Mouse (Mus musculus) hindbrain, embryonic 11.5 days (tissue): ENCODE results near the gene Elmo1. TPM values are rescaled to one million over a fixed set of nuclear protein-coding genes. Genes with fewer than 3 reads are reported as not detected.

Experiments used
- ATAC-seq: fragments of 200-750 bp; cut with Nextera tagmentation; 2 replicates; pipeline ENCODE4 v1.8.0; 2017; ENCODE audit warnings: mild to moderate bottlenecking, moderate TSS enrichment, moderate library complexity; ENCODE audit not compliant: low FRiP score
- DNase-seq: peaks from one replicate; pipeline ENCODE4 v3.0.0-alpha.2; 2015; ENCODE audit warnings: low spot score
- H3K27ac ChIP-seq: fragments of 300-500 bp; sonication (generic); 2 replicates; pipeline ENCODE4 v1.5.1; 2014; ENCODE audit warnings: mild to moderate bottlenecking, low read depth, low read length
- H3K27me3 ChIP-seq: fragments of 300-500 bp; sonication (generic); 2 replicates; pipeline ENCODE4 v1.6.1; 2014; ENCODE audit warnings: mild to moderate bottlenecking, low read length, moderate library complexity, mixed read lengths; ENCODE audit not compliant: control insufficient read depth, insufficient read depth
- H3K36me3 ChIP-seq: fragments of 300-500 bp; sonication (generic); 2 replicates; pipeline ENCODE4 v1.6.1; 2014; ENCODE audit warnings: mild to moderate bottlenecking, low read length, moderate library complexity, mixed read lengths; ENCODE audit not compliant: control insufficient read depth, insufficient read depth
- H3K4me1 ChIP-seq: fragments of 300-500 bp; sonication (generic); replicated peaks from 2 replicates; pipeline ENCODE4 v1.6.1; 2014; ENCODE audit warnings: low read length, mixed read lengths; ENCODE audit not compliant: control insufficient read depth, insufficient read depth
- H3K4me2 ChIP-seq: fragments of 300-500 bp; sonication (generic); replicated peaks from 2 replicates; pipeline ENCODE4 v1.6.1; 2014; ENCODE audit warnings: mild to moderate bottlenecking, low read depth, low read length
- H3K4me3 ChIP-seq: fragments of 300-500 bp; sonication (generic); 2 replicates; pipeline ENCODE4 v1.5.1; 2014; ENCODE audit warnings: low read depth, low read length
- H3K9ac ChIP-seq: fragments of 300-500 bp; sonication (generic); 2 replicates; pipeline ENCODE4 v1.6.1; 2014; ENCODE audit warnings: low read depth, low read length
- H3K9me3 ChIP-seq: fragments of 300-500 bp; sonication (generic); 2 replicates; pipeline ENCODE4 v1.6.1; 2016; ENCODE audit warnings: low read length; ENCODE audit not compliant: control insufficient read depth
- WGBS: fragments of 180-500 bp; shearing (Covaris S2); extraction: QIAGEN DNeasy Blood & Tissue Kit; methylation state at CpG from one replicate; pipeline ENCODE4 v1.1.7; 2014; 5-methylcytosine and 5-hydroxymethylcytosine counted together
- polyA plus RNA-seq: library from polyadenylated mRNA; unstranded; fragments of >200 nt; fragmentation: Nextera tagmentation; extraction: Ambion mirVana; gene quantifications from 2 replicates; pipeline ENCODE4 v1.2.1, GENCODE M21; 2014

The Elmo1 gene
- polyA plus RNA-seq, 1 experiment from 2014 or later = 22.9 TPM

DNA sequence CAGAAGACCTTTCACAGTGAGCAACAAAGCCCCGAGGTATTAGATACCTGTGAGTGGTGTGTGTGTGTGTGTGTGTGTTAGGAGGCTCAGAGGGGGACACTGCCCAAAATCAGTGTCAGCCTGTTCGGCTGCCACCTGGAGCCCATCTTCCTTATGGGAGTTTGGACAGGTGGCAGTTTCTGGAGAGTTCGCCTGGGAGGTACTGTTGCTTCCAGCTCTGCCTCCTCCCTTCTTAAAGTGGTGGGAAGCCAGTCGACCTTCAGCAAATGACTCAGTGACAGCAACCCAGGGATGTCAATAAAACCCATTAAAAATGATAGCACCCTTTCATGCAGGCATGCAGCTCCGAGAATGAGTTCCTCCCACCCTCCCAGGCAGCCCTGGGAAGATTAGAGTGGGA, 506.9 kb downstream of the Elmo1 start:
- 68% methylated on average over 5 of the region's 5 CpGs for WGBS

DNA sequence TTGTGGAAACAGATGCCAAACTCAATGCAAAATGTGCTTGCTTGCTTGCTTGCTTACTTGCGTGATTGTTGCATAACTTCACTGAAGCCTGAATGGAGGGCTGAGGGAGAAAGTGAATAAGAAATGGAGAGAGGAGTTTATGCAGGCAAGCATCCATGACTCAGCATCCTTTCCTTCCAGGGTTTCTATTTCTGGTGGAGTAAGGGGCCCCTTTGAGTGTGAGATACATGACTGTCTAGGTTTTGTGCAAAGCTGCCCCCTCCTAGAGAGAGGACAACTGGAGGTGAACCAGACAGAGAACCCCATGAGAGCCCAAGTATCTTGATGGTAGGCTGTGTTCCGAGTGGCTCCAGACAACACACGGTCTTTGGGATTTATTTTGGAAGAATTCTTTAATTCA, 508.2 kb downstream of the Elmo1 start:
- H3K36me3 ChIP-seq = no peaks in the 10 kb centered on the region
- H3K4me1 ChIP-seq = no peaks in the 10 kb centered on the region
- H3K4me2 ChIP-seq = no peak overlapping the region
- no peak overlapping the region for H3K27ac ChIP-seq
- DNase-seq = no peak
- no peak for ATAC-seq
- no peaks in the 10 kb centered on the region for H3K27me3 ChIP-seq
- H3K9me3 ChIP-seq = no peaks in the 10 kb centered on the region
- H3K4me3 ChIP-seq = no peak overlapping the region
- no peak overlapping the region for H3K9ac ChIP-seq
- whole genome bisulfite sequencing = 94% methylated on average over 3 of the region's 3 CpGs

More for the DNA sequence above, 506.9 kb downstream of the Elmo1 start:
- no peaks in the 10 kb centered on the region for H3K9me3 ChIP-seq
- H3K27ac ChIP-seq = no peak overlapping the region
- no peak for DNase-seq
- H3K4me1 ChIP-seq = no peaks in the 10 kb centered on the region
- H3K4me2 ChIP-seq = no peak overlapping the region
- no peaks in the 10 kb centered on the region for H3K36me3 ChIP-seq
- H3K4me3 ChIP-seq = no peak overlapping the region
- no peak for ATAC-seq
- no peak overlapping the region for H3K9ac ChIP-seq
- H3K27me3 ChIP-seq = no peaks in the 10 kb centered on the region

DNA sequence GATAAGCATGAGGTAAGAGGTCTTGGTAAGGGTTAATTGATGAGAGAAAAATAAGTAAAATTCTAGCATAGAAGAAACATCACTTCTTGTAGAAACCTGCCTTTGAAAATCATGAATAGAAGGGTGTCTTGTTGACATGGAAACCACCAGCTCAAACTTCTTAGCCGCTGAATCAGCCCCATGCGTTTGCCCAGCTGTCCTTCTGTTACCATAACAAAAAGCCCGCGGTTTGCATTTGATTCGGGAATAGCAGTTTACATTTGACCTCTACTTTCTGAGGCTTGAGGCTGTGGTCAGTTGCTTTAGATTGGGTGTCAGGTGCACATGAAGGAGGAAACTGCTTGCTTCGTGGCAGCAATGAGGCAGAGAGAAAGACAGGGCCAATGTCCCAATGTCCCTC, 509.9 kb downstream of the Elmo1 start:
- no peaks in the 10 kb centered on the region for H3K9me3 ChIP-seq
- H3K4me1 ChIP-seq = no peaks in the 10 kb centered on the region
- no peak overlapping the region for H3K4me2 ChIP-seq
- DNase-seq (no peak), ATAC-seq (no peak)
- no peaks in the 10 kb centered on the region for H3K27me3 ChIP-seq
- no peak overlapping the region for H3K4me3 ChIP-seq
- WGBS = 24% methylated on average over 6 of the region's 6 CpGs
- H3K36me3 ChIP-seq = no peaks in the 10 kb centered on the region
- no peak overlapping the region for H3K9ac ChIP-seq
- H3K27ac ChIP-seq = no peak overlapping the region

DNA sequence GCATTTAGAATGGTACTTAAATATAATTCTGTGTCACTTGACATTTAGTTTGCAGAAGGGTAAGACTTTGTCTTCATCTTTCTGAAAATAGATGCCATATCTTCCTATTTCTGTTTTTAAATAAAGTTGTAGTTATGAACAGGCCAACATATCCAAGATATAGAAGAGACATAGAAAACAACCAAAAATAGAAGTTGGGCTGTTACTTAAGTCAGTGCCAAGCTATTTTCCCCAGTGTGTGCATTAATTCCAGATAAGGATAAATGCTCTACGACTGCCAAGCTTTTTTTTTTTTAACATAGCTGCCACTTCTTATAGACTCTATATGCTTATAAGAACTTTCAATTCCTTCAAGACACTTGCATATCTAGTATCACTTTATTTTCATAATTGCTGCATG, 511.0 kb downstream of the Elmo1 start:
- DNase-seq = no peak
- no peak overlapping the region for H3K4me3 ChIP-seq
- no peak for ATAC-seq
- H3K27me3 ChIP-seq = no peaks in the 10 kb centered on the region
- no peak overlapping the region for H3K4me2 ChIP-seq
- no peaks in the 10 kb centered on the region for H3K4me1 ChIP-seq
- 89% methylated on average over 1 of the region's 1 CpGs for WGBS
- no peak overlapping the region for H3K9ac ChIP-seq
- no peaks in the 10 kb centered on the region for H3K9me3 ChIP-seq
- no peak overlapping the region for H3K27ac ChIP-seq
- H3K36me3 ChIP-seq = no peaks in the 10 kb centered on the region

DNA sequence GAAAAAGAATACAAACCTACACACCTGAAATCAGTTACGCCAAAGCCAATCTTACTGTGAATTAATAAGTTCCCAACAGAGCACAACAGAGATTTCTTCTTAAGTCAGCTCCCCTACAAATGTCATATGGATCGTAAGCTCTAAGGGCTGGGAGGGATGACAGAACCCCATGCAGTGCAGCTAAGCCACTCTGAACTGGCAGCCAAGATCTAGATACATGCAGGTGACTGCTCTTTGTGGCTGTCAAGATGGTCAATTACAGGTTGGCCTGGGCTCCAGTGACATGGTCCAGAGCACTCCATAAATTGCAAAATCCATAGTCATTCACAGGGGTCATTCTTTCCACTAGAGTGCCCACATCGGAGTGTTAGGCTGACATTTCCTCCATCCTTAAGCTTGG, 516.5 kb downstream of the Elmo1 start:
- no peaks in the 10 kb centered on the region for H3K36me3 ChIP-seq
- H3K27me3 ChIP-seq = no peaks in the 10 kb centered on the region
- no peaks in the 10 kb centered on the region for H3K9me3 ChIP-seq
- DNase-seq = no peak
- H3K4me2 ChIP-seq = no peak overlapping the region
- no peak for ATAC-seq
- H3K9ac ChIP-seq = no peak overlapping the region
- H3K4me1 ChIP-seq = no peaks in the 10 kb centered on the region
- no peak overlapping the region for H3K27ac ChIP-seq
- whole genome bisulfite sequencing = 85% methylated on average over 3 of the region's 3 CpGs
- no peak overlapping the region for H3K4me3 ChIP-seq

DNA sequence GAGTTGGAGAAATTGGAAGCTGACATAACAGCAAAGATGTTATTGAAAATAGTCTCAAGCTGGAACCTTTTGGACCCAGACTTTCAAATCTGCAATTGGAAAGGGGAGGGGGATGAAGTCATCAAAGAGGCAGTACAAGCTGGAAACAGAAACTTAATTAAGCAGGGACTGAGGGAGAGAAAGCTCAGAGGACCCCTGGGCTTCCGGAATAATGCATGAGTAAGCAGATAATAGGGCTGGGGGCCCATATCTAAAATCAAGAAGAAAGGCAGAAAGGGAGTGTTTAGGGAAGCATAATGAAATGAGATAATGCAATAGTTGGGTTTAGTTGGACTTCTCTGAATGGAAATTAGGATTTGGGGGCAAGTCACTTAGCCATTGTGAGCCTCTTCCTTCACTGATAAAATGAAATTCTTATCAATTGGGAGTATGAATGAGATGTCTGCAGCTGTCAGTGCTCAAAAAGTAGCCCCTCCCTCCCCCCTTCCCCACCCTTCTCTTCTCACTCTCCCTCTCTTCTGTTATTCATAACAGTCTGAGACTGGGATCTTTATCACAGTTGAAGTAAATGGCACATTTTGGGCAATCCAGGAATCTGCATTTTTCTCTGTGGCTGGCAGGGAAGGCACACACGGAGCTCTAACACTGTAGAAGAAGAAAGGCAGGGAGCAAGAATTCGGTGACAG, 518.8 kb downstream of the Elmo1 start:
- peak; percentile 67 for ATAC-seq
- Histone ChIP-seq H3K4me3 (no peak overlapping the region), H3K27me3 (no peaks in the 10 kb centered on the region), H3K4me2 (no peak overlapping the region), H3K27ac (0 out of 2 replicates have a peak overlapping the region, but pooled peaks have one; percentile 17), H3K9me3 (no peaks in the 10 kb centered on the region), H3K9ac (no peak overlapping the region), H3K4me1 (no peaks in the 10 kb centered on the region), H3K36me3 (no peaks in the 10 kb centered on the region)
- 22% methylated on average over 3 of the region's 3 CpGs for WGBS
- DNase-seq = no peak

DNA sequence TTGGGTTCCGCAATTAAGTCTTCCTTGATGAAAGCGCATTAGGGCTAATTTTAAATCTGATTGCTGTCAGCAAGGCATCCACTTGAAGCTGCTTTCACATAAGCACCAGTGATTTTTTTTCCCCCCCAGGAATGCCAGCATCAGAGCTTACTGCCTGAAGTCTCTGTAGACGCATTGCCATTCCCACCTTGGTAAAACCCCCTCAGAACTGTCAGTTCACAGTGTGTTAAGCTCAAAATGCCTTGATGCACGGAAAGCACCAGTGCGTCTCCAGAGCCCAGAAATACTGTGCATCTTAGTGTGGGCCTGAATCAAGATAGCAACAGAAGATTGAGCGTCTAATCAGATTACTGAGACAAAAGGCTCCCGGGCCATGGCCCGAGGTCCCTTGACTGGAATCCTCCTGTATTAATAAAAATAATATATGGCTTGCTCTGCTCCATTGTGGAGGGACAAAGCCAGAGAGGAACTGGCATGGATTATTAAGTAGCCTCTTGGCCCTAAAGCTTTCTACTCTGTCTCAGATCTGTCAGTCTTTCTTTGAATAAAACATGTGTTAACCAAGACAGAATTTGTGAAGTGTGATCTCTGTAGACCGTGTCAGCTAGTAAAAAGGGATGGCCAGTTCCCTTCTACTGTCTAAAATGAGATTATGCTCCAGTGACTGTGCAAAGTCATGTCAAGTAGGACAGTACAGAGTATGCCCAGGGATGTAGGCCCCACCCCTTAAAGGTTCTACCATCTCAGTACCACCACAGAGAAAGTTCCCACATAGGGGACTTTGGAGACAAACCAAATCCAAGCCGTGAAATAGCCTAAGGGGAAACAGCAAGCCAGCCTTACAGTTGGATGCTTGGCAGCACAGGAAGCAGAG, 525.4 kb downstream of the Elmo1 start:
- Histone ChIP-seq H3K4me3 (no peak overlapping the region), H3K27me3 (no peaks in the 10 kb centered on the region), H3K9ac (no peak overlapping the region), H3K27ac (no peak overlapping the region), H3K9me3 (no peaks in the 10 kb centered on the region), H3K36me3 (no peaks in the 10 kb centered on the region), H3K4me2 (no peak overlapping the region), H3K4me1 (no peaks in the 10 kb centered on the region)
- 72% methylated on average over 10 of the region's 10 CpGs for WGBS
- ATAC-seq (peak; percentile 59), DNase-seq (no peak)

DNA sequence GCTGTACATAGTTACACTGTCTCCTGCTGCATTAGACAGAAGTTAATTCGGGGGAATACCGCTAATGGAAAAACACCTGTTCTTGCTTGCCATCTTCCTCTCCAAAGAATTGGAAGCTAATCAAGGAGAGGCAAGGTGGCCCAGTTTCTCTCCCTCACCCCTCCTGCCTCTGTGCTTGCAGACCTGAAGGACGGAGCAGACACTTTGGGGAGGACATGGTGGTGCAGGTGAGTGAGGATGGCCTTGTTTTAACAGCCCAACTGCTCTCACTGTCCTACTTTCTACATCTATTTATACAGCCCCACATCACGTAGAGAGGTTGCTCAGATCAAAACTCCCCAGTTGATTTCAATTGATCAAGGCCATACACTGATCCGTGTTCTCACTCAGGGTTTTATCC, 529.5 kb downstream of the Elmo1 start:
- Histone ChIP-seq H3K27ac (no peak overlapping the region), H3K4me3 (no peak overlapping the region), H3K4me2 (no peak overlapping the region), H3K9ac (no peak overlapping the region), H3K27me3 (no peaks in the 10 kb centered on the region), H3K36me3 (no peaks in the 10 kb centered on the region), H3K4me1 (no peaks in the 10 kb centered on the region), H3K9me3 (no peaks in the 10 kb centered on the region)
- no peak for DNase-seq
- WGBS = 86% methylated on average over 5 of the region's 5 CpGs
- ATAC-seq = no peak
